Mouse (Mus musculus) G1E (cell line): ENCODE measurements around the gene Drosha.

Experiments
- CTCF ChIP-seq: IDR thresholded peaks from 2 replicates; pipeline ENCODE4 v1.5.1; 2012; ENCODE audit warnings: low read depth, low read length, inconsistent platforms, mixed read lengths
- GATA1 ChIP-seq: IDR thresholded peaks from 2 replicates; pipeline ENCODE4 v1.6.1; 2012; ENCODE audit warnings: borderline replicate concordance, low read length, inconsistent platforms, mixed read lengths
- TAL1 ChIP-seq: conservative IDR thresholded peaks from 2 replicates; pipeline ENCODE4 v1.6.1; 2012; ENCODE audit warnings: low read depth, low read length, inconsistent platforms, mixed read lengths

GRCm38 (mm10) chr15:12794311-12794710 lies 30.3 kb upstream of the Drosha start:
- TF ChIP-seq CTCF (no peak), TAL1 (no peak), GATA1 (no peak)
